In genomic region chr2:27861576-27862238, GRCm38 (mm10) we compare ENCODE assay signal across 17 mouse cellular contexts. TPM values are rescaled to one million over a fixed set of nuclear protein-coding genes. Genes with fewer than 3 reads are reported as not detected.
DNase-seq lines count a peak whose midpoint lies in the region; ATAC-seq lines count a peak whose summit lies in the region.
"Had no signal": no experiment of that assay in that cellular context is flagged by ENCODE, and none has a peak within 500 bp of the region (broad histone marks: within the 10 kb centered on the region; RNA-seq: fewer than 3 reads in every experiment).

No protein-coding gene starts in this region.

- no peaks in the 10 kb centered on the region for H3K27me3 ChIP-seq in forebrain, embryonic 14.5 days (replicated peaks; ENCODE audit: control insufficient read depth, insufficient read depth, low read length)
- H3K27me3 ChIP-seq: Patski had no signal

- intact Hi-C loops in heart, postnatal 14 days (cut with DNase I): no loop called here

- no peaks in the 10 kb centered on the region for H3K9me3 ChIP-seq in forebrain, embryonic 14.5 days (replicated peaks; ENCODE audit: control insufficient read depth, low read length)
- H3K9me3 ChIP-seq: hindbrain, embryonic 13.5 days had no signal

- H3K27ac ChIP-seq in forebrain, embryonic 14.5 days (ENCODE audit: low read depth, low read length): no peak overlapping the region
- H3K27ac ChIP-seq: hindbrain, embryonic 13.5 days; liver, embryonic 14.5 days had no signal

- no peak overlapping the region for H3K4me2 ChIP-seq in forebrain, embryonic 14.5 days (ENCODE audit: low read length)
- H3K4me2 ChIP-seq: hindbrain, embryonic 13.5 days had no signal

- peak; percentile 62 for DNase-seq in gastrocnemius, postnatal 25 days
- DNase-seq in gastrocnemius, postnatal 10 days: no peak
- DNase-seq in 3134 (ENCODE audit: extremely low read depth, insufficient read length, low spot score) (peak; percentile 69), NIH3T3 (ENCODE audit: low read depth) (peak; percentile 82)
- peak; percentile 40 to 45 for DNase-seq in heart, postnatal 14 days
- no peak for DNase-seq in forebrain, embryonic 14.5 days (ENCODE audit: low spot score)
- no peak for DNase-seq in spleen, postnatal 36 days (ENCODE audit: low spot score in 2 of 2)
- DNase-seq: cerebellum, adult 18-20 months; embryo, embryonic 11 days; kidney, postnatal 4 days; midbrain, embryonic 14.5 days; right cerebral cortex, postnatal 14 days; thymus, postnatal 25 days had no signal

- WGBS in forebrain, embryonic 14.5 days: 88% methylated on average over 9 of the region's 9 CpGs

- no peak overlapping the region for H3K9ac ChIP-seq in forebrain, embryonic 14.5 days (ENCODE audit: low read length)
- H3K9ac ChIP-seq: hindbrain, embryonic 13.5 days; liver, embryonic 14.5 days had no signal

- no peaks in the 10 kb centered on the region for H3K4me1 ChIP-seq in forebrain, embryonic 14.5 days (ENCODE audit: control insufficient read depth, insufficient read depth, low read length)

- ATAC-seq in forebrain, embryonic 14.5 days: no peak
- ATAC-seq: intestine, embryonic 16.5 days; Patski had no signal

- H3K36me3 ChIP-seq in forebrain, embryonic 14.5 days (ENCODE audit: control insufficient read depth, insufficient read depth, low read length): no peaks in the 10 kb centered on the region
- H3K36me3 ChIP-seq: hindbrain, embryonic 13.5 days had no signal

- no peak overlapping the region for H3K4me3 ChIP-seq in forebrain, embryonic 14.5 days (ENCODE audit: low read depth, low read length)
- H3K4me3 ChIP-seq: hindbrain, embryonic 13.5 days had no signal

RNA-seq across cellular contexts. Expression of gene Col5a1, which starts 24.5 kb away (rescaled TPM):
- 10 to 100 TPM; 52.3 to 77.1 TPM for total RNA-seq in gastrocnemius, postnatal 25 days (2021)
- total RNA-seq in gastrocnemius, postnatal 10 days (2021): 100 to 1,000 TPM; 204 to 280 TPM
- 100 to 1,000 TPM; 100 to 109 TPM for total RNA-seq in heart, postnatal 14 days (2021)
- polyA plus RNA-seq in forebrain, embryonic 14.5 days (2014; fragmentation: Nextera tagmentation; extraction: Ambion mirVana): 5.3 and 6.9 TPM in 2 replicates

Comparison
In these comparisons a context has a peak if more than half of its experiments do, and no peak if none do; other contexts are left out.
1. DNase-seq: peak in gastrocnemius, postnatal 25 days (single experiment), 3134 (single experiment), NIH3T3 (single experiment) and heart, postnatal 14 days (2 of 2); none in gastrocnemius, postnatal 10 days (single experiment), forebrain, embryonic 14.5 days (single experiment) and spleen, postnatal 36 days (0 of 2).